Mouse (Mus musculus): ENCODE data around the gene Cdh4. TPM values are rescaled to one million over a fixed set of nuclear protein-coding genes. Genes with fewer than 3 reads are reported as not detected.

Cdh4 gene
- polyA plus RNA-seq, 1 experiment from 2014 or later: 37.5 TPM

GRCm38 (mm10) chr2:179762521-179763305 is 320.5 kb downstream of the Cdh4 start:
- WGBS: 56% methylated on average over 13 of the region's 13 CpGs
- H3K4me2 ChIP-seq: no peak overlapping the region
- H3K9ac ChIP-seq: no peak overlapping the region
- peak overlapping the region; percentile 31 for H3K27ac ChIP-seq
- peak; percentile 31; the same call in 1 of the 2 replicates for ATAC-seq (ENCODE audit: low FRiP score)
- H3K4me1 ChIP-seq (replicated peaks): peaks cover 57% of the 10 kb centered on the region
- no peaks in the 10 kb centered on the region for H3K36me3 ChIP-seq
- no peaks in the 10 kb centered on the region for H3K9me3 ChIP-seq
- peaks cover 9% of the 10 kb centered on the region; the same call in 1 of the 2 replicates for H3K27me3 ChIP-seq
- H3K4me3 ChIP-seq: no peak overlapping the region

- H3K4me1 ChIP-seq (replicated peaks): peaks cover 69% of the 10 kb centered on the region
- ATAC-seq (ENCODE audit: low FRiP score): no peak
- WGBS: 80% methylated on average over 2 of the region's 2 CpGs
Observed at GRCm38 (mm10) chr2:179764460-179764859, 322.2 kb downstream of the Cdh4 start.

GRCm38 (mm10) chr2:179766664-179767526 is 324.7 kb downstream of the Cdh4 start:
- 0 out of 2 replicates have a peak, but pooled peaks have one; percentile 22 for ATAC-seq (ENCODE audit: low FRiP score)
- 22% methylated on average over 16 of the region's 16 CpGs for WGBS
- Histone ChIP-seq H3K9me3 (no peaks in the 10 kb centered on the region), H3K27me3 (peaks cover 6% of the 10 kb centered on the region; the same call in 1 of the 2 replicates), H3K4me1 (replicated peaks) (peaks cover 60% of the 10 kb centered on the region), H3K4me2 (peak overlapping the region; percentile 32; the same call in 1 of the 2 replicates), H3K4me3 (no peak overlapping the region), H3K36me3 (no peaks in the 10 kb centered on the region), H3K9ac (no peak overlapping the region), H3K27ac (peak overlapping the region; percentile 55; the same call in 1 of the 2 replicates)

More at GRCm38 (mm10) chr2:179764460-179764859, 322.2 kb downstream of the Cdh4 start:
- no peak overlapping the region for H3K4me2 ChIP-seq
- H3K36me3 ChIP-seq: no peaks in the 10 kb centered on the region
- H3K27ac ChIP-seq: no peak overlapping the region; the same call in 1 of the 2 replicates
- H3K4me3 ChIP-seq: no peak overlapping the region
- H3K9ac ChIP-seq: no peak overlapping the region
- no peaks in the 10 kb centered on the region for H3K9me3 ChIP-seq
- peaks cover 9% of the 10 kb centered on the region; the same call in 1 of the 2 replicates for H3K27me3 ChIP-seq

DNA sequence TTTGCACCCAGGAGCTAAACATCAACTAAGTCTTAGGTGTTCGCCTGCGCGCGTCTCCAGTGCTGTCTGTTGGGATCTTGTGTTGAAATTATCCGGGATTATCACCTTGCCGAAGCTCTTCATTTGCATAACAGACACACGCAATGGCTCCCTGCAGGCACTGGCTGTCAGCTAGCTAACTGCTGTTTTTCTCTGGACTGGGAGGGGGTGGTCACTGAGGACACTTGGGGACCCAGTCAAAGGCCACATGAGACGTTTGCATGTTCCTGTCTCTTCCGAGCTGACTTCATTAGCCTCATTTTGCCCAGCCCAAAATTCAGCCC is 325.3 kb downstream of the Cdh4 start:
- H3K4me1 ChIP-seq (replicated peaks): peaks cover 54% of the 10 kb centered on the region
- H3K27me3 ChIP-seq: peaks cover 6% of the 10 kb centered on the region; the same call in 1 of the 2 replicates
- no peak for ATAC-seq (ENCODE audit: low FRiP score)
- H3K36me3 ChIP-seq: no peaks in the 10 kb centered on the region
- H3K9me3 ChIP-seq: no peaks in the 10 kb centered on the region
- WGBS: 1% methylated on average over 9 of the region's 9 CpGs
- no peak overlapping the region for H3K4me3 ChIP-seq
- H3K9ac ChIP-seq: no peak overlapping the region
- peak overlapping the region; percentile 32; the same call in 1 of the 2 replicates for H3K4me2 ChIP-seq
- peak overlapping the region; percentile 55 for H3K27ac ChIP-seq

GRCm38 (mm10) chr2:179769137-179769536 is 326.9 kb downstream of the Cdh4 start:
- Histone ChIP-seq H3K36me3 (no peaks in the 10 kb centered on the region), H3K9me3 (no peaks in the 10 kb centered on the region), H3K4me3 (no peak overlapping the region), H3K4me2 (no peak overlapping the region), H3K9ac (no peak overlapping the region), H3K27ac (peak overlapping the region; percentile 52), H3K27me3 (peaks cover 6% of the 10 kb centered on the region; the same call in 1 of the 2 replicates), H3K4me1 (replicated peaks) (peaks cover 50% of the 10 kb centered on the region)
- 62% methylated on average over 5 of the region's 5 CpGs for whole genome bisulfite sequencing
- ATAC-seq (ENCODE audit: low FRiP score): 0 out of 2 replicates have a peak, but pooled peaks have one; percentile 25

- Histone ChIP-seq H3K9ac (no peak overlapping the region), H3K9me3 (no peaks in the 10 kb centered on the region), H3K36me3 (no peaks in the 10 kb centered on the region), H3K27me3 (0 out of 2 replicates have a peak, but pooled peaks cover 1% of the 10 kb centered on the region), H3K4me2 (no peak overlapping the region), H3K27ac (no peak overlapping the region), H3K4me3 (no peak overlapping the region), H3K4me1 (replicated peaks) (peaks cover 58% of the 10 kb centered on the region)
- WGBS: 82% methylated on average over 8 of the region's 8 CpGs
- no peak for ATAC-seq (ENCODE audit: low FRiP score)
Observed at GRCm38 (mm10) chr2:179769943-179770342, 327.7 kb downstream of the Cdh4 start.

- H3K27ac ChIP-seq: no peak overlapping the region
- H3K4me1 ChIP-seq (replicated peaks): peaks cover 30% of the 10 kb centered on the region
- no peak overlapping the region for H3K9ac ChIP-seq
- 0 out of 2 replicates have a peak, but pooled peaks cover 3% of the 10 kb centered on the region for H3K27me3 ChIP-seq
- H3K4me3 ChIP-seq: no peak overlapping the region
- no peaks in the 10 kb centered on the region for H3K36me3 ChIP-seq
- WGBS: 15% methylated on average over 13 of the region's 13 CpGs
- H3K9me3 ChIP-seq: no peaks in the 10 kb centered on the region
- peak; percentile 32; the same call in 1 of the 2 replicates for ATAC-seq (ENCODE audit: low FRiP score)
- H3K4me2 ChIP-seq: no peak overlapping the region
Observed at GRCm38 (mm10) chr2:179774440-179775110, 332.3 kb downstream of the Cdh4 start.

DNA sequence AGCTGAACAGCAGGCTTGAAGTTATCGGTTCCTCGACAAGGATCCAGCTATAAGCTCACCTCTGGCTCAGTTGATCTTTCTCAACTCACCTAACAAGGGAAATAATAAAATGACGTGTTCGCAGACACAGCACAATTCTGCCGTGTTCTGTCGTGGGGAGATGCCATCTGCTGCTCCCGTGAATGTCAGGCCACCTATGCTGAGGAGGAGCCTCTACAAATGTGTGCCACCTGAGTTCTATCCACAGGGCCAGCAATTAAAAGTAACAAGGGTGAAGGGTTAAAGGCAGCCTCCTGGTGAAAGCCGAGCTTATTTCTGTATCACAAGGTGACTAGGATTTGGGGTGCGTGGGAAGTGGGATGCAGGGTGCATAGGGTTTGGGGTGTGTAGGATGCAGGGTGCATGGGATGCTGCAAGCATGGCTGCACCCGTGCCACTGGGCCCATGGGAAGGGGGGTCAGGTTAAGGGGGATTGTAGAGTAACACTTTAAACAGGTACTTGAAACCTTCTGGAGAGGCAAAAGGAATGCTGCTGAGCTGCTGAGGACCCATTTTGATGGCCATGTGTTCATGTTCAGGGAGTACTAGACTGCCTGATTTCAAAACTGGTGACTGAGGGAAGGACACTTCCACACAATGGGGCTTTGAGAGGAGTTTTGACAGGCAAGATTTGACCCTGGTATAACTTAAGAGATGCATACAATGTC is 333.9 kb downstream of the Cdh4 start:
- Histone ChIP-seq H3K4me1 (replicated peaks) (peaks cover 30% of the 10 kb centered on the region), H3K27me3 (0 out of 2 replicates have a peak, but pooled peaks cover 3% of the 10 kb centered on the region), H3K4me3 (no peak overlapping the region), H3K9me3 (no peaks in the 10 kb centered on the region), H3K27ac (no peak overlapping the region), H3K36me3 (no peaks in the 10 kb centered on the region), H3K4me2 (no peak overlapping the region), H3K9ac (no peak overlapping the region)
- 89% methylated on average over 10 of the region's 10 CpGs for WGBS
- no peak for ATAC-seq (ENCODE audit: low FRiP score)

DNA sequence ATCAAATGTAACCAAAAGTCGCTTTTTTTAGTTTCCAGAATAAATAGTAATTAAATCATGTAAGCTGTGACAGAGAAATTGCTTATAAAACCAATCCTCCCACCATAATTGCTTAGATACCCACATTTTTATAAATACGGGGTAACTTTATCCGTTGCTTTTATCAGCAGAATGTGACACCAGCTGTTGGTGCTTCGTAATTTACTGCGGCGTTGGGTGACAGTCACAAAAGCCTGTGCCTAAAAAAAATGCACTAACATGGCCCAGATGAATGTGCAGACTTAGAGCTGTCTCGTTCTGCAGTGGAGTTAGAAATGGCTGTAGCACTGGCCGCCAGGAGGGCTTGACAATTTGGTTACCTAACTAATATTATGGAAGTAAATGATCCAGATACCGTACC is 337.0 kb downstream of the Cdh4 start:
- no peak for ATAC-seq (ENCODE audit: low FRiP score)
- Histone ChIP-seq H3K4me2 (no peak overlapping the region), H3K27me3 (0 out of 2 replicates have a peak, but pooled peaks cover 6% of the 10 kb centered on the region), H3K36me3 (no peaks in the 10 kb centered on the region), H3K9ac (no peak overlapping the region), H3K4me1 (replicated peaks) (peaks cover 24% of the 10 kb centered on the region), H3K9me3 (no peaks in the 10 kb centered on the region), H3K4me3 (no peak overlapping the region), H3K27ac (no peak overlapping the region)
- 76% methylated on average over 9 of the region's 9 CpGs for WGBS

- H3K27me3 ChIP-seq: 0 out of 2 replicates have a peak, but pooled peaks cover 3% of the 10 kb centered on the region
- WGBS: 46% methylated on average over 4 of the region's 4 CpGs
- H3K27ac ChIP-seq: no peak overlapping the region
- no peaks in the 10 kb centered on the region for H3K9me3 ChIP-seq
- no peak overlapping the region for H3K4me3 ChIP-seq
- H3K4me1 ChIP-seq (replicated peaks): peaks cover 8% of the 10 kb centered on the region; the same call in 1 of the 2 replicates
- no peak overlapping the region; the same call in 1 of the 2 replicates for H3K9ac ChIP-seq
- no peak overlapping the region for H3K4me2 ChIP-seq
- ATAC-seq (ENCODE audit: low FRiP score): no peak; the same call in 1 of the 2 replicates
- no peaks in the 10 kb centered on the region for H3K36me3 ChIP-seq
Observed at GRCm38 (mm10) chr2:179780961-179781360, 338.7 kb downstream of the Cdh4 start.

DNA sequence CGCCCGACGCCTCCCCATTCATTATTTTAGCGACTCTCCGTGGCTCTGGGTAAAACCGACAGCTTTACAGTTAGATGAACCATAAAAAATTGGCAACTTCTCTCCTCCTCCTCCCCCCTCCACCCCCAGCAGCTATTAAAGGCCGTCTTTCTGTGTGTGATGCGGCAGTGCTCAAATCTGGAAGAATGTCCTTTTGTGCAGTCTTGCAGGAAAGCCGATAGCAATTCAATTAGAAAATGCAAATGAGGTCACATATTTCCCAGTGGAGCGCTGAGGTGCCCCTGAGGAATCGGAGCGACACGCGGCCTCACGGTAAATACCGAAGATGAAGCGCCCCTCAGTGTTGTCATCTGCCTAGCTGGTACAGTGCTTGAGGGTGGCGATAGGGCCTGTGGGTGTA is 345.0 kb downstream of the Cdh4 start:
- Histone ChIP-seq H3K4me3 (no peak overlapping the region), H3K9ac (no peak overlapping the region), H3K36me3 (no peaks in the 10 kb centered on the region), H3K27ac (peak overlapping the region; percentile 81), H3K9me3 (no peaks in the 10 kb centered on the region), H3K27me3 (0 out of 2 replicates have a peak, but pooled peaks cover 13% of the 10 kb centered on the region), H3K4me2 (peak overlapping the region; percentile 31), H3K4me1 (replicated peaks) (peaks cover 35% of the 10 kb centered on the region)
- ATAC-seq (ENCODE audit: low FRiP score): peak; percentile 83
- WGBS: 19% methylated on average over 18 of the region's 18 CpGs
